Mouse (Mus musculus) neural tube, embryonic 10.5 days (tissue): ENCODE measurements around the gene Gm11114.

Experiments used
- DNase-seq: peaks from one replicate; pipeline ENCODE4 v3.0.0-alpha.2; 2017; ENCODE audit warnings: low spot score; ENCODE audit errors: extremely low spot score

Gene Gm11114

DNA sequence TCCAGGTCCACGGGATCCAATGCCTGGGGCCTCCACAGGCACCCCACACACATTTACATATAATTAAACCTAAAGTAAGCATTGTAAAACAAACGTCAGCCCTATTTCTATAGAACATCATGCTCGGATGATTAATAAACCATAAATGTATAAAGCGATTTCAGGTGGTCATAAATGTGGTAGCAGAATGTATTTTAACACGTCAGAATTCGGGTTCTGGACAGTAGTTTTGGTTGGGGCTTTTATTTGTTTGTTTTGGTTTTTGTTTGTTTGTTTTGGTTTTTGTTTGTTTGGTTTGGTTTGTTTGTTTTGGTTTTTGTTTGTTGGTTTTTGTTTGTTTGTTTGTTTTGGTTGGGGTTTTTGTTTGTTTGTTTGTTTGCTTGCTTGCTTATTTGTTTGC is at the start of gene Gm11114:
TSS of gene Gm11114 (plus strand) at position 301 of the 400 bp plus-strand sequence.
- no peak for DNase-seq

- no peak for DNase-seq
Measured at GRCm38 (mm10) chr9:85266847-85267246, 45.7 kb upstream of the Gm11114 start.

GRCm38 (mm10) chr9:85274114-85274513 is 38.5 kb upstream of the Gm11114 start:
- DNase-seq, result no peak

DNA sequence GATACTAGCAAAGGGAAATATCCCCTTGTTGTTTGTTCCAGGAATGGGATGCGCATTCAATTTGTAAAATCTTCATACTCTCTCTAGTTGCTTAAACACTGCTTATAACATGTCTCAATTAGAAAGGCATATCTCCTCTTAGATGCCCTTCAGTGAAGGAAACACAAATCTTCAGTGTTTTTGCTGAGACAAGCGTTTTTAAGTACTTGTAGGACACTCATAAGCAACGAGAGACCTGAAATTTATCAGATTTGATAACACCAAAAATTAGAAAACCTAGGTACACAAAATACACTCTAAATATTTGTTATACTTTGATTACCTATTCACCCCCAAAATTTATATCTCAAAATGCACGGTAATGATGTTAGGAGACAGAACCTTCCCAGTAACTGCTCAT is 9.7 kb upstream of the Gm11114 start:
- DNase-seq, result no peak

DNA sequence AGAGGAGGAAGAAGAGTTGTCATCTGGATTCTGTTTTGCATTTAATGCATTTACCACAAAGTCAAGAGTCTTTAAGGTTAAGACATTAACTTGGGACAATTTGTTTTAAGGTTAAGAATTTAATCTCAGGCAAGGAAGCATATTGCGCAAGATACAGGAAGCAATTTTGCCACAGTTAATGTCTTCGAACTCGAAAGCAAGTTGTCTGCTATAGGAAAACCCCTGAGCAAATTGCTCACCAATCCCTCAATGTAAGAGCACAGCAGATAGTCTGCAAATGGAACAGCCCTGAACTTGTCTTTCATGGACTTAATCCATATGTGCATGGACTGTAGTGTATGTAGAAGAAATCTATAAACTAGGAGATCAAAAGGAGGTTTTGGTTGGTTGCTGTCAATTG is 9.2 kb upstream of the Gm11114 start:
- no peak for DNase-seq

DNA sequence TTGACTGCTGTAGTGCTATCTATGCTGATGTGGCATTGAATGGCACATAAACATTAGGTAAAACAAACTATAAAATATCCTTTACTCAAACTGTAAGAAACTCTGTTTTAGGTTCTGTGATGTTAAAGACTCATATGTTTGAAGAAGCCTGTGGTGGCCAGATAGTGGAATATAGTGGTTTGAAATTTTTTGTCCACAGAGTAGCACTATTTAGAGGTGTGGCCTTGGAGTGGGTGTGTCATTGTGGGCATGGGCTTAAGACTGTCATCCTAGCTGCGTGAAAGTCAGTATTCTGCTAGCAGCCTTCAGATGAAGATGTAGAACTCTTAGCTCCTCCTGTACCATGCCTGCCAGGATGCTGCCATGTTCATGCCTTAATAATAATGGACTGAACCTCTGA is 3.5 kb downstream of the Gm11114 start:
- no peak for DNase-seq

GRCm38 (mm10) chr9:85320167-85320951 is 7.8 kb downstream of the Gm11114 start:
- no peak for DNase-seq

DNA sequence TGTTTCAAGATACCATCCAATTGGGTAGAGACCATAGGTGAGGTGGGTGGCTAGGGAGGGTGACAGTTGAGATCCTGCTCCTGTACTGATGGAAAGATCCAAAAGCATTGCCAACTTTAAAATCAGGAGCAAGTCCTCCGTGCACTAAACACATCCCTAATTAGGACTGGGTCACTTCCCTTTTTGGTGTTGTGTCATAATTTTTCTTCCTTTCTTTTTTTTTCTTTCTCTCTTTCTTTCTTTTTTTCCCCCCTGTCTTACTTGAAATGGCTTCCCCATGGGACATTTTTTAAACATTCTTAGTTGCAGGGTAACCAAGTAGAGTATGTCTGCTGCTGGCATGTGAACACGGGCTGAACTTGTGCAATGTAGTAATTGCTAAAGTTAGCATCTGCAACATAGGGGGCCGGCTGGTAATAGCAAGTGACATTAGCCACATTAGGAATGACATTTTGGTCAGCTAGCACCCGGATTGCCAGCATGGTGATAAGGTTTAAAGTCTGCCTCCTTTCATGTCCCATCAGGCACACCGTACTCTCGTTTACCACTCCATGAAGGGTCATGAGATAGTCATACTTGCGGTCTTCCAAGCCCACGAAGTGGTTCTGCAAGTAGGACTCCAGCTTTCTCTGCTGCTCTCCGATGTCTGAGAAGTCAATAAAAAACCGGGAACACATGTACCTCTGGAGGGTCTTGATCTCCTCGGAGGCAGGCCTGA is 11.7 kb downstream of the Gm11114 start:
- no peak for DNase-seq

DNA sequence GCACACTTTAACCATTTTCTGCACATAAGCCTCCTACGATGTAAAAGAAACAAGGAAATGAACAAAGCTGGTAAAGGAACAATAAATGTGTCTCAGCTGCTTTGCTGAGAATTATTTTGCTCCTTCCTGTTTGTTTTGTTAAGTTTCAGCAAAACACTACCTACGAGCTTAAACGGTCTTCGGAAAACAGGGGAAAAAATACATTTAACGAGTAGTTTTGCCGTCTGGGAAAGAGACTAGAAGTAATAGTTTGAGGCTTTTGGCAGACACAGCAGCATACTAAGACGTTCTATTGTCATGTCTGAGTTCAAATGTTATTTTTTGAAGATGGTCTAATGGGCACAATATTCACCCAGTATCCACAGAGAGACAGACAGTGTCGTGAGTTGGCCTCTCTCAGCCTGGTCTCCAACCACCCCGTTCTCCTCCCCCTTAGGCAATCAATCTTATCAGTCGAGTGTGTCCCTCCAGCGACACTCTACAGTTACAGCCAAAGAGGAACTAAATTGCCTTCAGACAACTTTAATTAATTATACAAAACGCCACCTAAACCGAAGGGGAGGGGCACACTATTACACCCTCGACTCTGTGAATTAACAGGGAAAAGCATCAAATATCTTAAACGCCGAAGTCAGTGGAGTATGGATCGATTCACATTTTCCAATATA is 12.8 kb downstream of the Gm11114 start:
- DNase-seq, result peak; percentile 21

GRCm38 (mm10) chr9:85326292-85327241 is 14.0 kb downstream of the Gm11114 start:
- peak; percentile 76 for DNase-seq

GRCm38 (mm10) chr9:85327242-85328211 is 15.0 kb downstream of the Gm11114 start, which contains the start of gene Tent5a:
Gene Tent5a (minus strand): TSS chr9:85327348.
- peak; percentile 86 for DNase-seq

DNA sequence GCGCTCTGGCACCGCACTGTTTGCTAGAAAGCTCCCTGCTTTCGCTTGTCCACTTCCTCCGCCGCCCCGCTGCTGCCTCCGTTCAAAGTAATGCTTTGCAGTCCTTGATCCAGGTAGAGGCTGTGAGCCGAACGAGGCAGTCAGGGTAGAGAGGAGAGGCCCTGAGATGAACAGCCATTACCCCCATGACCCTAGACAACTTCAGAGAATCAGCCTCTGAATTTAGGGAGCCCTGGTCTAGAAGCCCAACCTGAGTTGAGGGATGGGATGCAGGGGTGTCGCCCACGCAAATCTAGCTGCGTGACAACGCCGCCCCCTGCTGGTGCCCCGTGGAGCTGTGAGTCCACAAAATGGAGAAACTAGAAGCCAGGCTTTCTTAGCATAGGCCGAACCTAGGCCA is 15.7 kb downstream of the Gm11114 start:
- DNase-seq, result peak; percentile 93

DNA sequence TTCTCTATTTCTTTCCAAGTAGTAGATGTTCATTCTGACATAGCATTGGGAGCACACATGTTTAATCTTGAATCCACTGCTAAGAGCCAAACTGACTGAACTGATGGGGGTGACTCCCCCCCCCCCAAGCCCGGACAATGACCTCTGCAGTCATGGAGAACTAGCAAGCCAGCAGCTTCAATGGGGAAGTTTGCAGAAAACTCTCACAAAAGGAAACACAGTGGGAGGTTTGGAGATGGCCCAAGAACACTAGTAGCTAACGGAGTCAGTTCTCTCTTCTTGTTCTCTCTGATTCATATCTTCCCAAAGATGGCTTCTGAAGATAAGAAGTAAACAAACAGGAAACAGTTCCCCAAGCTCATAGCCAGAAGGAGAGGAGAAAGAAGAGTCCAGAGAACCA is 18.9 kb downstream of the Gm11114 start:
- DNase-seq, result no peak

- no peak for DNase-seq
Measured at GRCm38 (mm10) chr9:85336046-85336445, 23.5 kb downstream of the Gm11114 start.

DNA sequence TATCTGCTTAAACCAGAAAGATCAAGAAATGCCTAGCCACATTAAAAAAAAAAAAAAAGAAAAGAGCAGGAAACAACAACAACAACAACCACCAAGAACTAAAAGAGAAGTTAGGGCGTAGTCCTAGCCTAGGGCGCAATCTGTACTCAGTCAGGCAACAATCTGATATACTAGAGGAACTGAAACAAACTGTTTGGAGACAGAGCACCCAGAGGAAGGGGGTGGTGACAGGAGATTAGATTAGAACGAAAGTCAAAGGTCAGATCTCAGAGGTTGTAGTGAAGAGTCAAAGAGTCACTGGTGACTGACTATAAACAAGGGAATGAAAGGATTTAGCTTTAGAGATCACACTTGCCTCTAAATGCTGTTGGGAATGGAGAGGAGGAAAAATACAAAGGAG is 27.7 kb downstream of the Gm11114 start:
- no peak for DNase-seq

DNA sequence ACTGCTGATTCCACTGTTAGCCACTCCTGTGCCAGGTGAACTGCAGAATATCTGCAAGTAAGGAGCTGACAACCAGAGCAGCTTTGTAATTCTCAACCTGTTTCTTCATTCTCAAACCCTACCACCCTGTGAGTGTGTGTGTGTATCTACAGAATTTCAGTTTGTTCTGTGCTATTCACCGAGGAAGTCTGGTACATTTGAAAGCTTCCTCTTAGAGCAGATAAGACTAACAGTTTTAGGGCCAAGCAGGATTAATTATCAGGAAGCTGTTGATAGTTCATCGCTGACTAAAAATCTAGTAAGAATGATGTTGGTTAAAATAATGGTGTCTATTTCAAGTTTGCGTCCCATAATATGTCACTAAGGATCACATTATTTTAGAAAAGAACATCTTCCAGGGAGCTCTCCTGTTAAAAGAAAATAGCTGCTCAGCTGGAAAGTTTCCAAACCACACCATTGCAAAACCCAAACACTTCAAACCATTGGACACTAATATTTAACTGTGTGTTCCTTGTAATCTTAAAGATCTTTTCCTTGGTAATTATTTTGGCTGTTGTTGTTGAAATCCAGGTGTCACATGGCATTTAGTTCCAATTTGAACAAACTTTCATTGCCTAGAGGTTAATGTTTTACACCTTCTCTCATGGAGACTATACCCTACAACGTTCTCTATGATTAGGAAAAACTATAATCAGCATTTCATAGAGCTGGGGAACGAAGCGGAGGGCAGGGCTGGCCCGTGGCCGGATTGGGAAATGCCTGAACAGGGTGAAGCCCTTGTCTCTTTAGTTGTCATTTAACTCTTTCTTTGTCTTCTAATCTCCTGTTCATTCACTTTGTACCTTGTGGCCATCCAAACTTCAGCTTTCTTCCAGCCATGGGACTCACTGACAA is 30.6 kb downstream of the Gm11114 start:
- no peak for DNase-seq

DNA sequence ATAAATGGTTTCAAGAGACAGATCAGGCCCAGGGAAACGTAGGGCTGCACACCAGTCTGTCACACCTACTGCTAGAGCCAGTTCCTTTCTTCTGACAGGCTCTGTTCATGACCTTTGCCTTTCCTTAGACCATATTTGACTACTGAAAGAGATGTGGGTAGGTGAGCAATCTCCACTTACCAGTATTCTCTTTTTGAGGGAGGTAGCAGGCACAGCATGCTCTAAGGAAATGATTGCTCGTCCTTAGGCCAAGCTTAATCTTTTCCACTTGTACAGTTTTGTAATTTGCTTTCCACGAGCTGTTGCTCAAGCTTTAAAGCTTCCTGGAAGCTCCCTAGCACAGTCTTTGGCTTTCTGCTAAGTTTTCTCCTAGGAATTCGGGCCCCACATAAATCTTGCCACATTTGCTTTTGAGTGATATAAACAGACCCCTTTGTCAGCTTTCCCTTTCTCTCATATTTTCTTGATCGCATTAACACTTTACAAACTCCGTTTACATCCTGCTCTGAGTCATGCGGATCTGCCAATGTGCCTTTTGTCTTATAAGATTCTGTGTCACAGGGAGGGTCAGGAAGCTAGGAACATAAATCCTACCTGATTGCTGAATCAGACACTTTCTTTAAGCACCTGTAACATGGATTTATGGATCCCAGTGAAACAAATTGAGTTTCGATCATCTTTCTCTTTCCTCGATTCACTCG is 35.4 kb downstream of the Gm11114 start:
- DNase-seq, result no peak

DNA sequence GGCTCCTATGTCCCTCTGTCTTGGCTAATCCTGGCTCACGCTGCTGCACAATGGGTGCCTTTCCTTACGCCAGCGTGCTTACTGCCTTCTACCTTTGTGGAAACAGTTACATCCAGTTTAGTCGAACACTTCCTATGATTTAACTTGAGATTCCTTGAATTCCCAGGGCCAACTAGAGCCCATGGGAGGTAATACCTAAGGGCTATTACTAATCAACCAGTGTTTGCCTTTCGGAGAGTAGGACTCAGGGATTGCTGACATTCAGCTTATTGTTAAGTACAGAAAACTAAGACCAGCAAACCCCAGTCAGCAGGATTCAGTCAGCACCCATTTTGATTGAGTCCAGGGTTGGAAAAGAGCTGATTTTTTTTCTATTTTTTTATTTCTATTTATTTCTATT is 43.0 kb downstream of the Gm11114 start:
- no peak for DNase-seq
